Mouse (Mus musculus) heart, adult 2 months (tissue): ENCODE data around the gene Tex38.

Experiments used
- CTCF ChIP-seq: fragments of 200-600 bp; IDR thresholded peaks from 2 replicates; pipeline ENCODE4 v1.8.1; 2022; ENCODE audit warnings: antibody characterized with exemption, mild to moderate bottlenecking, moderate library complexity
- POLR2A ChIP-seq: fragments of 200-500 bp; IDR thresholded peaks from 2 replicates; pipeline ENCODE4 v1.6.1; 2011; ENCODE audit warnings: mild to moderate bottlenecking, low read depth, low read length, control low read depth; ENCODE audit not compliant: insufficient read depth

- TF ChIP-seq CTCF = no peak
- TF ChIP-seq POLR2A = no peak
Measured at GRCm38 (mm10) chr4:115738481-115738985, 42.3 kb downstream of the Tex38 start.
